Mouse (Mus musculus) urinary bladder, postnatal 14 days (tissue): ENCODE results near the gene Gpc1.

Experiments used
- DNase-seq: peaks from one replicate; pipeline ENCODE4 v3.0.0; 2021; ENCODE audit warnings: low spot score

Gene Gpc1

GRCm38 (mm10) chr1:92880101-92880500 lies 48.7 kb downstream of the Gpc1 start:
- no peak for DNase-seq

- DNase-seq = no peak
Observed at GRCm38 (mm10) chr1:92881982-92882381, 50.5 kb downstream of the Gpc1 start.

GRCm38 (mm10) chr1:92888901-92889655 lies 57.6 kb downstream of the Gpc1 start:
- DNase-seq = no peak

GRCm38 (mm10) chr1:92892791-92893190 lies 61.3 kb downstream of the Gpc1 start:
- no peak for DNase-seq

DNA sequence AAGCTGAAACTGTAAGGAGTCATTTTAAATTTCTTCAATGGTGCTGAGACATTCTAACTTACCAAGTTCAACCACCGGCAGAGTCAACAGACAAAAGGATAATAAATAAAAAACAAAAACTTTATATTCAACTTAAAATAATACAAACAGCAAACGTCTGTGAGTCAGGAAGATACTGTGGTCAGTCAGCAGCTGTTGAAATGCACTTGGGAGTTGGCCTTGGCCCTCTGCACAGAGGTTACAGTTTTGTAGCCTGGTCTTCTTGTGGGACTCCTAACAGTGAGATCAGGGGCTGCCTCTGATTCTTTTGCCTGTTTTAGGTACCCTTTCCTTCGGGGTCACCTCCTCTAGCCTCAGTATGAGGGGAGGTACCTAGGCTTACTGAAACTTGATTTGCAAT lies 62.5 kb downstream of the Gpc1 start:
- DNase-seq = no peak

DNA sequence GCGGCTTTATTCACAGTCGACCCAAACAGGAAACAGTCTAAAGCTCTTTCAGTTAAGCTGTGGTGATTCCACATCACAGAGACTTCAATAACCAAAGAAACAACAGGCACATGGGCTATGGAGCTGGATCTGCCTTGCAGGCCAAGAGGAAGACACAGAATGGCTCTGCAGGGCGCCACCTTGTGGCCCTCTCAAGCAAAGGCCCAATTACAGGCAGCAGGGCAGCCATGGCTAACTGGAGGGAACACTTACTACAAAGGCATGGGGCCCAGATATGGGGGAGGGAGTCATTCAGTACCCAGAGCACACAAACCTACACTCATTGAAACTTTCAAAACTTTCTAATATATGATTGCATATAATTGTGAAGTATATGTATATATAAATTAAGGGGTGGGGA lies 63.6 kb downstream of the Gpc1 start:
- DNase-seq = peak; percentile 64

GRCm38 (mm10) chr1:92902786-92903185 lies 71.3 kb downstream of the Gpc1 start, which contains the start of gene Ankmy1:
TSS of gene Ankmy1 (minus strand) at chr1:92902906.
- DNase-seq = peak; percentile 55

GRCm38 (mm10) chr1:92903627-92904026 lies 72.2 kb downstream of the Gpc1 start:
- no peak for DNase-seq

- no peak for DNase-seq
Observed at GRCm38 (mm10) chr1:92905703-92906310, 74.4 kb downstream of the Gpc1 start.

- peak; percentile 87 for DNase-seq
Observed at GRCm38 (mm10) chr1:92906779-92907631, 75.6 kb downstream of the Gpc1 start, which contains the start of gene Dusp28. TSS of gene Dusp28 (plus strand) at chr1:92906981.

- no peak for DNase-seq
Observed at GRCm38 (mm10) chr1:92907632-92908360, 76.4 kb downstream of the Gpc1 start.

DNA sequence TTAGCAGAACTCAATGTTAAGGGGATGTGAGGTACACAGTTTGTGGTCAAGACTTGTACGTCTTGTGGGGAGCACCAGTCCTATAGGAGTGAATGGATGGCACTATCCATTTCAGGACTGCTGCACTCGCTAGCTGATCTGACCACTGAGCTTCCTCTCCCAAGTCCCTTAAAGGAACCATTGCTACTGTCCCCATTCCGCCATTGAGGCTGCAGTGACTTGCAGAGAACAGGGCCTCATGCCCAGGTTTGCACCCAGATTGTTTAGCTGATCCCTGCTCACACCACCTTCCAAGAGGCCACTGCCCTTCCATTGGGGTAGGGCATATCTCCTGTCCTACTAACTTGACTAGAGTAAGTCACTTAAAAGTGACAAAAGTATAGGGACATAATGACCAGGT lies 77.2 kb downstream of the Gpc1 start:
- no peak for DNase-seq

- no peak for DNase-seq
Observed at GRCm38 (mm10) chr1:92909068-92909467, 77.6 kb downstream of the Gpc1 start.
